Mouse (Mus musculus) heart, postnatal 25 days (tissue): Measurements from ENCODE around the gene Hist1h2br. TPM values are rescaled to one million over a fixed set of nuclear protein-coding genes. Genes with fewer than 3 reads are reported as not detected.

ENCODE experiments used
- microRNA-seq: library from miRNA; unstranded; fragments of <30 nt; microRNA quantifications from one replicate; pipeline ENCODE4 v1.2.0, GENCODE M21; 2022
- total RNA-seq, 2 experiments: library from RNA; stranded (reverse); gene quantifications; 2 replicates each; pipeline ENCODE4 v1.2.3; 2021

Hist1h2br gene
- total RNA-seq, 2 experiments from 2014 or later = 35.6 to 36.4 TPM

Small RNAs within 50 kb of the gene (microRNA-seq; reads per million reads assigned to microRNA genes)
- gene Gm19658 (not detected), gene Gm44346 (not detected), gene Gm44466 (not detected)

Other genes with a start within 250 kb of the Hist1h2br start
- gene Olfr1362, start 219.7 kb upstream of the Hist1h2br start, total RNA-seq = not detected
- not detected for gene Olfr11, start 191.2 kb upstream of the Hist1h2br start, total RNA-seq
- not detected for gene Olfr1361, start 170.4 kb upstream of the Hist1h2br start, total RNA-seq
- not detected for gene Olfr1360, start 156.3 kb upstream of the Hist1h2br start, total RNA-seq
- not detected for gene Olfr1359, start 135.6 kb upstream of the Hist1h2br start, total RNA-seq
- 10 to 100 TPM; 19.7 to 24.0 TPM for gene Hist1h2bl, start 117.6 kb upstream of the Hist1h2br start, total RNA-seq
- 10 to 100 TPM in 1 of 2 experiments, not detected in 1; 17.9 TPM for gene Hist1h2ai, start 117.3 kb upstream of the Hist1h2br start, total RNA-seq
- gene Hist1h3h, start 116.1 kb upstream of the Hist1h2br start, total RNA-seq = 10 to 100 TPM; 16.8 to 25.9 TPM
- gene Hist1h2bm, start 111.7 kb upstream of the Hist1h2br start, total RNA-seq = 1 to 10 TPM; 5.5 to 6.1 TPM
- gene Hist1h4j, start 98.7 kb upstream of the Hist1h2br start, total RNA-seq = 1 to 10 TPM; 4.2 to 6.9 TPM
- gene Hist1h4k, start 83.2 kb upstream of the Hist1h2br start, total RNA-seq = 10 to 100 TPM; 46.4 to 87.7 TPM
- 10 to 100 TPM in 1 of 2 experiments, 1 to 10 TPM in 1; 5.7 to 11.4 TPM for gene Hist1h2ak, start 79.9 kb upstream of the Hist1h2br start, total RNA-seq
- gene Hist1h2bn, start 79.6 kb upstream of the Hist1h2br start, total RNA-seq = 10 to 100 TPM; 10.2 to 16.5 TPM
- gene Hist1h1b, start 53.1 kb upstream of the Hist1h2br start, total RNA-seq = 1 to 10 TPM; 8.0 to 9.9 TPM
- 10 to 100 TPM; 21.5 to 29.2 TPM for gene Hist1h3i, start 50.4 kb upstream of the Hist1h2br start, total RNA-seq
- under 1 TPM; 0.84 to 0.94 TPM for gene Hist1h2an, start 46.5 kb upstream of the Hist1h2br start, total RNA-seq
- gene Hist1h2bp, start 46.3 kb upstream of the Hist1h2br start, total RNA-seq = 1 to 10 TPM; 6.4 to 6.8 TPM
- gene Hist1h2bq, start 23.5 kb upstream of the Hist1h2br start, total RNA-seq = 10 to 100 TPM; 35.4 to 36.4 TPM
- not detected for gene Hist1h2ao, start 23.3 kb upstream of the Hist1h2br start, total RNA-seq
- 10 to 100 TPM; 55.1 to 84.9 TPM for gene Hist1h4m, start 22.0 kb upstream of the Hist1h2br start, total RNA-seq
- 10 to 100 TPM; 13.5 to 14.9 TPM for gene Hist1h4n, start 1.5 kb upstream of the Hist1h2br start, total RNA-seq
- gene Hist1h2ap, start 236 bp upstream of the Hist1h2br start, total RNA-seq = 10 to 100 TPM; 21.9 to 30.1 TPM
- under 1 TPM; 0.56 to 0.68 TPM for gene Zfp184, start 111.4 kb downstream of the Hist1h2br start, total RNA-seq
- gene Pom121l2, start 147.5 kb downstream of the Hist1h2br start, total RNA-seq = not detected
- gene Prss16, start 176.0 kb downstream of the Hist1h2br start, total RNA-seq = not detected
- gene Hist1h2ah, start 201.8 kb downstream of the Hist1h2br start, total RNA-seq = 10 to 100 TPM; 32.9 to 34.9 TPM
- 10 to 100 TPM; 17.2 to 23.4 TPM for gene Hist1h2bk, start 202.1 kb downstream of the Hist1h2br start, total RNA-seq
- gene Hist1h4i, start 207.6 kb downstream of the Hist1h2br start, total RNA-seq = 10 to 100 TPM; 17.8 to 19.0 TPM
- gene Hist1h2ag, start 209.2 kb downstream of the Hist1h2br start, total RNA-seq = 10 to 100 TPM in 1 of 2 experiments, 1 to 10 TPM in 1; 7.9 to 12.1 TPM
- 10 to 100 TPM in 1 of 2 experiments, 1 to 10 TPM in 1; 5.6 to 14.3 TPM for gene Hist1h2bj, start 209.5 kb downstream of the Hist1h2br start, total RNA-seq